Mouse (Mus musculus): ENCODE data around the gene 0610030E20Rik. TPM values are rescaled to one million over a fixed set of nuclear protein-coding genes. Genes with fewer than 3 reads are reported as not detected.

0610030E20Rik gene
- polyA plus RNA-seq, 1 experiment from 2014 or later: 21.8 TPM

DNA sequence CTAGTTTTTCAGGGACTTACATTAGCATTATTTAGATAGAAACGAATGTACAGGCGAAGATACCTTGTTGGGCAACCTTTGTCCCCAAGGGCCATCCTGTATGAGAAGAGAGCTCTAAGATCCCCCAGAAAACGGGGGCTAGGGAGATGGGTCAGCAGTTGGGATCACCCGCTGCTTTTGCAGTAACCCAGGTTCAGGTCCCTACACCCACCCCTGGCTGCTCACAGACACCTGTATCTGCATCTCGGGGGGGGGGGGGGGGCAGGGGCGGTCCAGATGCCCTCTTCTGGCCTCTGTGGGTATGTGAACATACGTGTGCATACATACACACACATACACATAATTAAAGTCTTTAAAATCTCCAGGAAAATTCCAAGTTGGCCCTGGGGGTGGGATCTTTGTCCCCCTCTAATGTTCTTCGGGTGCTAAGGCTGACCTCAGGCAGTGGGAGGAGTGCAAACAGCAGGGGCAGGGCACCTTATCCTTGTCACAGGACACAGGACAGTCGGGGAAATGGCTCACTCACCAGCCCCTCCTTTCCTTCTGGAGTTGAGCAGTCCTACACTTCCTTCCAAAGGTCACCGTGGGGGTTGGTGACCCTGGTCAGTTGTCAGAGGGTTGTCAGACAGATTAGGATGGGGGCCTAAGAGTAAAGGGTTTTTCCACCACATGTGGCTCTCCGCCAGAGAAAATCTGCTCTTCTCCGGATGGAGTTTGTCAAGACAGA, 43.8 kb downstream of the 0610030E20Rik start:
- Histone ChIP-seq H3K27ac (peak overlapping the region; percentile 99), H3K9ac (ENCODE audit: low read depth, low read length) (peak overlapping the region; percentile 83), H3K4me3 (replicated peaks; ENCODE audit: low read depth, low read length) (peak overlapping the region; percentile 57), H3K27me3 (ENCODE audit: insufficient read depth, low read length) (no peaks in the 10 kb centered on the region), H3K4me1 (replicated peaks; ENCODE audit: insufficient read depth, low read length) (peaks cover 27% of the 10 kb centered on the region; the same call in 1 of the 2 replicates), H3K36me3 (ENCODE audit: insufficient read depth, low read length) (0 out of 2 replicates have a peak, but pooled peaks cover 2% of the 10 kb centered on the region), H3K4me2 (ENCODE audit: low read length) (peak overlapping the region; percentile 71), H3K9me3 (replicated peaks; ENCODE audit: low read length) (no peaks in the 10 kb centered on the region)
- ATAC-seq (replicated peaks; ENCODE audit: low FRiP score, low read depth) (peak; percentile 75), DNase-seq (ENCODE audit: low spot score) (peak; percentile 88)
- TF ChIP-seq CTCF (IDR thresholded peaks at IDR 0.05; ENCODE audit: low read depth): no peak
- 11% methylated on average over 12 of the region's 12 CpGs for WGBS

DNA sequence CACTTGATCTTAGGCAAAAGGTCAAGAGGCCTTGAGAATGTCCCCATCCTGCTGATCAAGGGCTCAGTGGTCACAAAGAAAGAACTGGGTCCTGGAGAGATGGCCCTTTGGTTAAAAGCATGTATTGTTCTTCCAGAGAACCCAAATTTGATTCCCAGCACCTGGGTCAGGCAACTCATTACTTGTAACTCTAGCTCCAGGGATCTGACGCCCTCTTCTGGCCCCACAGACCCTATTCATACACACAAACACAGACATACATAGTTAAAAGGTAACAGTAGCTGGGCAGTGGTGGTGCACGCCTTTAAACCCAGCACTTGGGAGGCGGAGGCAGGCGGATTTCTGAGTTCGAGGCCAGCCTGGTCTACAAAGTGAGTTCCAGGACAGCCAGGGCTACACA, 45.2 kb downstream of the 0610030E20Rik start:
- WGBS: 91% methylated on average over 5 of the region's 5 CpGs
- no peak for ATAC-seq (replicated peaks; ENCODE audit: low FRiP score, low read depth)
- no peaks in the 10 kb centered on the region for H3K27me3 ChIP-seq (ENCODE audit: insufficient read depth, low read length)
- H3K4me2 ChIP-seq (ENCODE audit: low read length): no peak overlapping the region
- H3K4me3 ChIP-seq (replicated peaks; ENCODE audit: low read depth, low read length): no peak overlapping the region
- no peak for DNase-seq (ENCODE audit: low spot score)
- H3K36me3 ChIP-seq (ENCODE audit: insufficient read depth, low read length): 0 out of 2 replicates have a peak, but pooled peaks cover 2% of the 10 kb centered on the region
- peak; percentile 5; the same call in 1 of the 2 replicates for TF ChIP-seq CTCF (IDR thresholded peaks at IDR 0.05; ENCODE audit: low read depth)
- no peak overlapping the region for H3K9ac ChIP-seq (ENCODE audit: low read depth, low read length)
- H3K27ac ChIP-seq: peak overlapping the region; percentile 99; the same call in 1 of the 2 replicates
- peaks cover 27% of the 10 kb centered on the region; the same call in 1 of the 2 replicates for H3K4me1 ChIP-seq (replicated peaks; ENCODE audit: insufficient read depth, low read length)
- H3K9me3 ChIP-seq (replicated peaks; ENCODE audit: low read length): no peaks in the 10 kb centered on the region

DNA sequence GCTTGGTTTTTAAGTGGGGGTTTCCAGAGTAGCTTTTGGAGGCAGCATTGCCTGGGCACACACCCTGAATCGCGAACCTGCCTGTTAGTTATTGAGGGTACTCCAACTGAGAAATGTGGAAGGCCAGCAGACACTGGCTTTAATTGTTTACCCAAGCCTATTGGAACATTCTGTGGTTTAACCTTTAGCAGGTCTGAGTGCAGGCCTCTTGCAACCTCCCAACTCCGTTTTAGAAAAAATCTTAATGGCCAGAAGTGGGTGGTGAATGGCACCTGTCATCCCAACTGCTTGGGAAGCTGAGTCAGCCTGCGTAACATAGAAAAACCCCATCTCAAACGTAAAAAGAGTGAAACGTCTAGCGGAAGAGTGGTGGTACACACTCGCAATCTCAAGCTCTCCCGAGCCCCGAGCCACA, 49.7 kb downstream of the 0610030E20Rik start:
- no peak overlapping the region for H3K4me3 ChIP-seq (replicated peaks; ENCODE audit: low read depth, low read length)
- H3K27me3 ChIP-seq (ENCODE audit: insufficient read depth, low read length): no peaks in the 10 kb centered on the region
- DNase-seq (ENCODE audit: low spot score) (no peak), ATAC-seq (replicated peaks; ENCODE audit: low FRiP score, low read depth) (no peak)
- H3K9me3 ChIP-seq (replicated peaks; ENCODE audit: low read length): no peaks in the 10 kb centered on the region
- H3K9ac ChIP-seq (ENCODE audit: low read depth, low read length): no peak overlapping the region
- no peak overlapping the region for H3K4me2 ChIP-seq (ENCODE audit: low read length)
- no peak for TF ChIP-seq CTCF (IDR thresholded peaks at IDR 0.05; ENCODE audit: low read depth)
- H3K4me1 ChIP-seq (replicated peaks; ENCODE audit: insufficient read depth, low read length): no peaks in the 10 kb centered on the region
- no peaks in the 10 kb centered on the region for H3K36me3 ChIP-seq (ENCODE audit: insufficient read depth, low read length)
- WGBS: 68% methylated on average over 10 of the region's 10 CpGs
- no peak overlapping the region for H3K27ac ChIP-seq

DNA sequence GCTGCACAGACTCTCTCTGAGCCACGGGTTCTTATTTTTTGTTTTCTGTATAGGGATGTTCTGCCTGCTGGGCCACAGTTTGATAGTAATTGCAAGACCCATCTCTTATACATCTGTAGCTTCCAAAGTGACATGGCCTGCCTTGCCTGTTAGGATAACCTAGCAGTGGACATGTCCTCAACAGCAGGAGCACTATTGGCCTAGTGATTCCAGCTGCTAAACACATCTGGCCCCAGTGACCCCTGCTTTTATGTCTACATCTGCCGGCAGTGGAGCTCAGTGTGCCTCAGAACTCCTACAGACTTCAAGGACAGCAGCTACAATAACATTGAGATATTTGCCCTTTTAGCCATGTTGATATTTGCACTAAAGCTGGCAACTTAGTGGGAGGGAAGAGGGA, 52.9 kb downstream of the 0610030E20Rik start:
- H3K4me2 ChIP-seq (ENCODE audit: low read length): no peak overlapping the region
- no peak overlapping the region for H3K9ac ChIP-seq (ENCODE audit: low read depth, low read length)
- H3K4me3 ChIP-seq (replicated peaks; ENCODE audit: low read depth, low read length): no peak overlapping the region
- H3K9me3 ChIP-seq (replicated peaks; ENCODE audit: low read length): no peaks in the 10 kb centered on the region
- H3K36me3 ChIP-seq (ENCODE audit: insufficient read depth, low read length): no peaks in the 10 kb centered on the region
- no peaks in the 10 kb centered on the region for H3K4me1 ChIP-seq (replicated peaks; ENCODE audit: insufficient read depth, low read length)
- WGBS: 43% methylated on average over 2 of the region's 2 CpGs
- ATAC-seq (replicated peaks; ENCODE audit: low FRiP score, low read depth) (no peak), DNase-seq (ENCODE audit: low spot score) (no peak)
- TF ChIP-seq CTCF (IDR thresholded peaks at IDR 0.05; ENCODE audit: low read depth): no peak
- H3K27ac ChIP-seq: no peak overlapping the region
- no peaks in the 10 kb centered on the region for H3K27me3 ChIP-seq (ENCODE audit: insufficient read depth, low read length)

GRCm38 (mm10) chr6:72401875-72402274, 54.8 kb downstream of the 0610030E20Rik start:
- peak; percentile 87 for TF ChIP-seq CTCF (IDR thresholded peaks at IDR 0.05; ENCODE audit: low read depth)
- Histone ChIP-seq H3K4me1 (replicated peaks; ENCODE audit: insufficient read depth, low read length) (no peaks in the 10 kb centered on the region), H3K9me3 (replicated peaks; ENCODE audit: low read length) (no peaks in the 10 kb centered on the region), H3K4me2 (ENCODE audit: low read length) (no peak overlapping the region), H3K4me3 (replicated peaks; ENCODE audit: low read depth, low read length) (no peak overlapping the region), H3K9ac (ENCODE audit: low read depth, low read length) (no peak overlapping the region), H3K27ac (no peak overlapping the region), H3K27me3 (ENCODE audit: insufficient read depth, low read length) (no peaks in the 10 kb centered on the region), H3K36me3 (ENCODE audit: insufficient read depth, low read length) (no peaks in the 10 kb centered on the region)
- WGBS: 19% methylated on average over 7 of the region's 7 CpGs
- DNase-seq (ENCODE audit: low spot score) (peak; percentile 79), ATAC-seq (replicated peaks; ENCODE audit: low FRiP score, low read depth) (0 out of 2 replicates have a peak, but pooled peaks have one; percentile 38)

Other genes starting within 250 kb of the 0610030E20Rik start
- 14.1 and 18.2 TPM in 2 replicates for gene St3gal5, start 249.7 kb upstream of the 0610030E20Rik start, polyA plus RNA-seq (2015; fragmentation: Nextera tagmentation; extraction: Ambion mirVana)
- 18.0 and 20.8 TPM in 2 replicates for gene Atoh8, start 111.7 kb upstream of the 0610030E20Rik start, polyA plus RNA-seq (2015; fragmentation: Nextera tagmentation; extraction: Ambion mirVana)
- gene Sftpb, start 42.7 kb upstream of the 0610030E20Rik start, polyA plus RNA-seq (2015; fragmentation: Nextera tagmentation; extraction: Ambion mirVana): not detected in 2 replicates
- gene Usp39, start 2.1 kb upstream of the 0610030E20Rik start, polyA plus RNA-seq (2015; fragmentation: Nextera tagmentation; extraction: Ambion mirVana): 35.6 and 37.2 TPM in 2 replicates
- 50.5 and 50.6 TPM in 2 replicates for gene Tmem150a, start 8.1 kb downstream of the 0610030E20Rik start, polyA plus RNA-seq (2015; fragmentation: Nextera tagmentation; extraction: Ambion mirVana)
- gene Rnf181, start 19.6 kb downstream of the 0610030E20Rik start, polyA plus RNA-seq (2015; fragmentation: Nextera tagmentation; extraction: Ambion mirVana): 150 and 164 TPM in 2 replicates
- 45.6 and 50.1 TPM in 2 replicates for gene Vamp5, start 33.2 kb downstream of the 0610030E20Rik start, polyA plus RNA-seq (2015; fragmentation: Nextera tagmentation; extraction: Ambion mirVana)
- gene Vamp8, start 43.4 kb downstream of the 0610030E20Rik start, polyA plus RNA-seq (2015; fragmentation: Nextera tagmentation; extraction: Ambion mirVana): 228 and 241 TPM in 2 replicates
- gene Ggcx, start 67.0 kb downstream of the 0610030E20Rik start, polyA plus RNA-seq (2015; fragmentation: Nextera tagmentation; extraction: Ambion mirVana): 19.1 and 21.7 TPM in 2 replicates
- 320 and 335 TPM in 2 replicates for gene Mat2a, start 92.2 kb downstream of the 0610030E20Rik start, polyA plus RNA-seq (2015; fragmentation: Nextera tagmentation; extraction: Ambion mirVana)
- gene Sh2d6, start 174.4 kb downstream of the 0610030E20Rik start, polyA plus RNA-seq (2015; fragmentation: Nextera tagmentation; extraction: Ambion mirVana): 0.10 TPM in 1 of 2 replicates, not detected in the other
- gene Capg, start 197.1 kb downstream of the 0610030E20Rik start, polyA plus RNA-seq (2015; fragmentation: Nextera tagmentation; extraction: Ambion mirVana): 129 and 131 TPM in 2 replicates

All from kidney, postnatal 0 days (tissue).